ENCODE assay signal across 20 mouse cellular contexts in genomic region chr1:188410547-188410946, GRCm38 (mm10).
A peak's percentile ranks its signal among the peaks of the same experiment; 100 is the strongest.
DNase-seq lines count a peak whose midpoint lies in the region; ATAC-seq lines count a peak whose summit lies in the region.
"Had no signal": no experiment of that assay in that cellular context is flagged by ENCODE, and none has a peak within 500 bp of the region (broad histone marks: within the 10 kb centered on the region; RNA-seq: fewer than 3 reads in every experiment).

No protein-coding gene starts in this region.

- peak; percentile 51 for ATAC-seq in common myeloid progenitor, adult 5-6 weeks (replicated peaks; ENCODE audit: low read depth, poor library complexity, severe bottlenecking)
- peak; percentile 27 to 53 for ATAC-seq in hematopoietic stem cell, adult 5-6 weeks (replicated peaks in 1 of 2; ENCODE audit: insufficient read depth in 1 of 2, low FRiP score in 2 of 2, low TSS enrichment in 1 of 2, low read depth in 1 of 2, poor library complexity in 2 of 2, severe bottlenecking in 2 of 2)
- no peak for ATAC-seq in monocyte, adult 5-6 weeks (replicated peaks; ENCODE audit: insufficient number of reproducible peaks, low FRiP score, low TSS enrichment, poor library complexity, severe bottlenecking)
- ATAC-seq: activated CD4-positive, CD25-positive, alpha-beta regulatory T cell, adult 4 months; CD4-positive, CD25-positive, alpha-beta regulatory T cell, adult 4 months; Patski had no signal

- DNase-seq in 416B (ENCODE audit: low read depth) = peak; percentile 9
- DNase-seq in gastrocnemius, postnatal 14 days = no peak
- no peak for DNase-seq in urinary bladder, postnatal 10 days (ENCODE audit: low spot score)
- DNase-seq: adrenal gland, adult 2 months; adrenal gland, adult 8-10 months; adrenal gland, postnatal 10 days; adrenal gland, postnatal 14 days; adrenal gland, postnatal 25 days; adrenal gland, postnatal 36 days; B cell, adult 2 months; cerebellum, adult 11 months; cerebellum, adult 11-12 months; cerebellum, adult 18-20 months; cerebellum, adult 2 months had no signal

- intact Hi-C loops in gastrocnemius, postnatal 14 days (cut with DNase I; ENCODE audit: low total_unique reads) = no loop called here
